Mouse (Mus musculus): ENCODE data around the gene Tnr. TPM values are rescaled to one million over a fixed set of nuclear protein-coding genes. Genes with fewer than 3 reads are reported as not detected.
"Not testable (repeated sequence)": the region's sequence is repeated elsewhere in the genome, so short reads cannot be mapped to it uniquely, and the experiment has no call there.

The Tnr gene
- total RNA-seq, 1 experiment from 2014 or later = not detected

- ATAC-seq (replicated peaks; ENCODE audit: low read depth, poor library complexity, severe bottlenecking) = peak; percentile 98
Measured at GRCm38 (mm10) chr1:159911006-159911405, 387.4 kb downstream of the Tnr start.

- ATAC-seq (replicated peaks; ENCODE audit: low read depth, poor library complexity, severe bottlenecking) = no peak
Measured at GRCm38 (mm10) chr1:159914726-159915125, 391.2 kb downstream of the Tnr start.

GRCm38 (mm10) chr1:159920571-159920970 lies 397.0 kb downstream of the Tnr start:
- no peak for ATAC-seq (replicated peaks; ENCODE audit: low read depth, poor library complexity, severe bottlenecking)

- ATAC-seq (replicated peaks; ENCODE audit: low read depth, poor library complexity, severe bottlenecking) = peak; percentile 89
Measured at GRCm38 (mm10) chr1:159923010-159923409, 399.4 kb downstream of the Tnr start.

GRCm38 (mm10) chr1:159924105-159924504 lies 400.5 kb downstream of the Tnr start:
- ATAC-seq (replicated peaks; ENCODE audit: low read depth, poor library complexity, severe bottlenecking) = no peak

- no peak for ATAC-seq (replicated peaks; ENCODE audit: low read depth, poor library complexity, severe bottlenecking)
Measured at GRCm38 (mm10) chr1:159924684-159925083, 401.1 kb downstream of the Tnr start.

- ATAC-seq (replicated peaks; ENCODE audit: low read depth, poor library complexity, severe bottlenecking) = no peak
Measured at GRCm38 (mm10) chr1:159928681-159929335, 405.2 kb downstream of the Tnr start.

GRCm38 (mm10) chr1:159932092-159932491 lies 408.5 kb downstream of the Tnr start:
- no peak for ATAC-seq (replicated peaks; ENCODE audit: low read depth, poor library complexity, severe bottlenecking)

- ATAC-seq (replicated peaks; ENCODE audit: low read depth, poor library complexity, severe bottlenecking) = peak; percentile 79
Measured at GRCm38 (mm10) chr1:159932598-159932997, 409.0 kb downstream of the Tnr start.

- no peak for ATAC-seq (replicated peaks; ENCODE audit: low read depth, poor library complexity, severe bottlenecking)
Measured at GRCm38 (mm10) chr1:159938449-159938848, 414.9 kb downstream of the Tnr start.

GRCm38 (mm10) chr1:159939335-159939734 lies 415.8 kb downstream of the Tnr start:
- no peak for ATAC-seq (replicated peaks; ENCODE audit: low read depth, poor library complexity, severe bottlenecking)

- ATAC-seq (replicated peaks; ENCODE audit: low read depth, poor library complexity, severe bottlenecking) = 0 out of 2 replicates have a peak, but pooled peaks have one; percentile 11
Measured at GRCm38 (mm10) chr1:159953526-159953925, 430.0 kb downstream of the Tnr start.

- no peak for ATAC-seq (replicated peaks; ENCODE audit: low read depth, poor library complexity, severe bottlenecking)
Measured at GRCm38 (mm10) chr1:159963351-159963750, 439.8 kb downstream of the Tnr start.

- not testable (repeated sequence) for ATAC-seq (replicated peaks; ENCODE audit: low read depth, poor library complexity, severe bottlenecking)
Measured at GRCm38 (mm10) chr1:159966286-159966685, 442.7 kb downstream of the Tnr start.

- no peak for ATAC-seq (replicated peaks; ENCODE audit: low read depth, poor library complexity, severe bottlenecking)
Measured at GRCm38 (mm10) chr1:159968395-159968794, 444.8 kb downstream of the Tnr start.

GRCm38 (mm10) chr1:159977786-159978185 lies 454.2 kb downstream of the Tnr start:
- ATAC-seq (replicated peaks; ENCODE audit: low read depth, poor library complexity, severe bottlenecking) = no peak

- no peak for ATAC-seq (replicated peaks; ENCODE audit: low read depth, poor library complexity, severe bottlenecking)
Measured at GRCm38 (mm10) chr1:159979096-159979495, 455.5 kb downstream of the Tnr start.

GRCm38 (mm10) chr1:159980355-159980754 lies 456.8 kb downstream of the Tnr start:
- no peak for ATAC-seq (replicated peaks; ENCODE audit: low read depth, poor library complexity, severe bottlenecking)
